In the genomic region with DNA sequence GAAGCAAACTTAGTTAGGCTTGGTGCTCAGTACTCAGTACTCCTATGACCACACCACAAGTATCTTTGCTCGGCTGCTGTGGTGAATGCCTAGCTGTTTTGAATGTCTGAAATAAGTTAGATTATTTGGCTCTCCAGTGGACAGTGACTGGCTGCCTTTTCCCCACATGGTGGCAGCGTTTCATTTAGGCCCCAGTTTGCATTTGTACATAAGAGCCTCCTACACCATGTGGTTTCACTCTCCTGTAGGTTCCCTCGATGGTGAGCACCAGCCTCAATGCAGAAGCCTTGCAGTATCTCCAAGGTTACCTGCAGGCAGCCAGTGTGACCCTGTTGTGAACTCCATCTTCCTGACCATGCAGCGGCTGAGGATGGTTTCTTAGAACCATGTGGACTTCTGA, we compare ENCODE assay signal across 9 mouse cellular contexts. TPM values are rescaled to one million over a fixed set of nuclear protein-coding genes. Genes with fewer than 3 reads are reported as not detected.
DNase-seq lines count a peak whose midpoint lies in the region; ATAC-seq lines count a peak whose summit lies in the region.
"Had no signal": no experiment of that assay in that cellular context is flagged by ENCODE, and none has a peak within 500 bp of the region (broad histone marks: within the 10 kb centered on the region; RNA-seq: fewer than 3 reads in every experiment).

No protein-coding gene starts in this region.

- no peaks in the 10 kb centered on the region for H3K27me3 ChIP-seq in forebrain, embryonic 14.5 days (replicated peaks; ENCODE audit: control insufficient read depth, insufficient read depth, low read length)
- H3K27me3 ChIP-seq in forebrain, embryonic 13.5 days = no peaks in the 10 kb centered on the region
- H3K27me3 ChIP-seq in midbrain, embryonic 10.5 days (ENCODE audit: low read depth, poor library complexity, severe bottlenecking) = no peaks in the 10 kb centered on the region
- H3K27me3 ChIP-seq in midbrain, embryonic 15.5 days (replicated peaks) = no peaks in the 10 kb centered on the region
- no peaks in the 10 kb centered on the region for H3K27me3 ChIP-seq in intestine, embryonic 15.5 days (replicated peaks)
- no peaks in the 10 kb centered on the region; the same call in 1 of the 2 replicates for H3K27me3 ChIP-seq in splenic B cell, adult 2 months (ENCODE audit: control insufficient read depth, insufficient read depth, low read length, poor library complexity, severe bottlenecking)
- H3K27me3 ChIP-seq: heart, embryonic 13.5 days had no signal

- H3K27ac ChIP-seq in forebrain, embryonic 14.5 days (ENCODE audit: low read depth, low read length) = no peak overlapping the region
- H3K27ac ChIP-seq in forebrain, embryonic 13.5 days = no peak overlapping the region
- no peak overlapping the region for H3K27ac ChIP-seq in midbrain, embryonic 10.5 days (replicated peaks)
- H3K27ac ChIP-seq in midbrain, embryonic 15.5 days = no peak overlapping the region
- no peak overlapping the region for H3K27ac ChIP-seq in intestine, embryonic 15.5 days
- H3K27ac ChIP-seq: heart, embryonic 13.5 days had no signal

- no peak for ATAC-seq in forebrain, embryonic 14.5 days
- no peak for ATAC-seq in forebrain, embryonic 13.5 days
- ATAC-seq in midbrain, embryonic 15.5 days (replicated peaks) = no peak
- ATAC-seq in intestine, embryonic 15.5 days = peak; percentile 49; the same call in 1 of the 2 replicates
- no peak for ATAC-seq in cerebellum, adult (ENCODE audit: insufficient number of reproducible peaks, low FRiP score, low TSS enrichment)

- no peak overlapping the region for H3K4me2 ChIP-seq in forebrain, embryonic 14.5 days (ENCODE audit: low read length)
- H3K4me2 ChIP-seq in forebrain, embryonic 13.5 days = no peak overlapping the region
- no peak overlapping the region for H3K4me2 ChIP-seq in midbrain, embryonic 15.5 days
- no peak overlapping the region for H3K4me2 ChIP-seq in intestine, embryonic 15.5 days (replicated peaks)
- H3K4me2 ChIP-seq: heart, embryonic 13.5 days had no signal

- H3K4me3 ChIP-seq in forebrain, embryonic 14.5 days (ENCODE audit: low read depth, low read length) = no peak overlapping the region
- H3K4me3 ChIP-seq in forebrain, embryonic 13.5 days = no peak overlapping the region
- H3K4me3 ChIP-seq in midbrain, embryonic 10.5 days = no peak overlapping the region
- H3K4me3 ChIP-seq in midbrain, embryonic 15.5 days = no peak overlapping the region
- H3K4me3 ChIP-seq in intestine, embryonic 15.5 days (replicated peaks) = no peak overlapping the region
- H3K4me3 ChIP-seq: heart, embryonic 13.5 days had no signal

- 61% methylated on average over 4 of the region's 4 CpGs for WGBS in forebrain, embryonic 14.5 days
- WGBS in forebrain, embryonic 13.5 days = 68% methylated on average over 4 of the region's 4 CpGs
- 83% methylated on average over 4 of the region's 4 CpGs for WGBS in midbrain, embryonic 10.5 days
- 71% methylated on average over 4 of the region's 4 CpGs for WGBS in midbrain, embryonic 15.5 days
- 54% methylated on average over 4 of the region's 4 CpGs for WGBS in intestine, embryonic 15.5 days

- H3K9me3 ChIP-seq in forebrain, embryonic 14.5 days (replicated peaks; ENCODE audit: control insufficient read depth, low read length) = no peaks in the 10 kb centered on the region
- H3K9me3 ChIP-seq in forebrain, embryonic 13.5 days (replicated peaks) = no peaks in the 10 kb centered on the region
- no peaks in the 10 kb centered on the region for H3K9me3 ChIP-seq in midbrain, embryonic 10.5 days (replicated peaks)
- H3K9me3 ChIP-seq in midbrain, embryonic 15.5 days = no peaks in the 10 kb centered on the region
- no peaks in the 10 kb centered on the region for H3K9me3 ChIP-seq in intestine, embryonic 15.5 days
- H3K9me3 ChIP-seq: heart, embryonic 13.5 days had no signal

- no peaks in the 10 kb centered on the region for H3K4me1 ChIP-seq in forebrain, embryonic 14.5 days (ENCODE audit: control insufficient read depth, insufficient read depth, low read length)
- no peaks in the 10 kb centered on the region for H3K4me1 ChIP-seq in forebrain, embryonic 13.5 days
- H3K4me1 ChIP-seq in midbrain, embryonic 10.5 days = no peaks in the 10 kb centered on the region
- H3K4me1 ChIP-seq in midbrain, embryonic 15.5 days = no peaks in the 10 kb centered on the region
- no peaks in the 10 kb centered on the region for H3K4me1 ChIP-seq in intestine, embryonic 15.5 days (replicated peaks)

- intact Hi-C loops in left cerebral cortex, postnatal 14 days (cut with DNase I) = no loop called here

- no peak overlapping the region for H3K9ac ChIP-seq in forebrain, embryonic 14.5 days (ENCODE audit: low read length)
- H3K9ac ChIP-seq in forebrain, embryonic 13.5 days = no peak overlapping the region
- no peak overlapping the region for H3K9ac ChIP-seq in midbrain, embryonic 15.5 days
- no peak overlapping the region for H3K9ac ChIP-seq in intestine, embryonic 15.5 days
- H3K9ac ChIP-seq: heart, embryonic 13.5 days had no signal

- peaks cover 94% of the 10 kb centered on the region for H3K36me3 ChIP-seq in forebrain, embryonic 14.5 days (ENCODE audit: control insufficient read depth, insufficient read depth, low read length)
- H3K36me3 ChIP-seq in forebrain, embryonic 13.5 days (ENCODE audit: poor library complexity, severe bottlenecking) = peaks cover 96% of the 10 kb centered on the region
- peaks cover 100% of the 10 kb centered on the region for H3K36me3 ChIP-seq in midbrain, embryonic 10.5 days
- H3K36me3 ChIP-seq in midbrain, embryonic 15.5 days (replicated peaks) = peaks cover 70% of the 10 kb centered on the region
- H3K36me3 ChIP-seq in intestine, embryonic 15.5 days = peaks cover 62% of the 10 kb centered on the region
- H3K36me3 ChIP-seq in splenic B cell, adult 2 months (ENCODE audit: control insufficient read depth, insufficient read depth, low read length, poor library complexity, severe bottlenecking) = peaks cover 38% of the 10 kb centered on the region

- DNase-seq in forebrain, embryonic 14.5 days (ENCODE audit: low spot score) = peak; percentile 37
- peak; percentile 25 for DNase-seq in midbrain, embryonic 10.5 days (ENCODE audit: low spot score)
- peak; percentile 50 for DNase-seq in splenic B cell, adult 2 months (ENCODE audit: low read depth, low spot score)
- DNase-seq in left cerebral cortex, postnatal 14 days (ENCODE audit: low spot score in 2 of 2) = no peak

RNA-seq across cellular contexts. Expression of a gene that starts 39.6 kb away (rescaled TPM):
- polyA plus RNA-seq in forebrain, embryonic 14.5 days (2014; fragmentation: Nextera tagmentation; extraction: Ambion mirVana) = 137 and 138 TPM in 2 replicates
- polyA plus RNA-seq in forebrain, embryonic 13.5 days (2015; fragmentation: Nextera tagmentation; extraction: Ambion mirVana) = 122 and 134 TPM in 2 replicates
- 207 and 219 TPM in 2 replicates for polyA plus RNA-seq in midbrain, embryonic 10.5 days (2016; fragmentation: Nextera tagmentation; extraction: Ambion mirVana)
- 95.3 and 99.4 TPM in 2 replicates for polyA plus RNA-seq in midbrain, embryonic 15.5 days (2015; fragmentation: Nextera tagmentation; extraction: Ambion mirVana)
- 92.2 and 107 TPM in 2 replicates for polyA plus RNA-seq in intestine, embryonic 15.5 days (2015; fragmentation: Nextera tagmentation; extraction: Ambion mirVana)
- total RNA-seq in left cerebral cortex, postnatal 14 days (2021) = 10 to 100 TPM; 61.6 to 63.4 TPM

RNA-seq across cellular contexts. Expression of a gene that starts 50.6 kb away (rescaled TPM):
- 81.7 and 102 TPM in 2 replicates for polyA plus RNA-seq in forebrain, embryonic 14.5 days (2014; fragmentation: Nextera tagmentation; extraction: Ambion mirVana)
- 107 and 111 TPM in 2 replicates for polyA plus RNA-seq in forebrain, embryonic 13.5 days (2015; fragmentation: Nextera tagmentation; extraction: Ambion mirVana)
- 88.6 and 104 TPM in 2 replicates for polyA plus RNA-seq in midbrain, embryonic 10.5 days (2016; fragmentation: Nextera tagmentation; extraction: Ambion mirVana)
- polyA plus RNA-seq in midbrain, embryonic 15.5 days (2015; fragmentation: Nextera tagmentation; extraction: Ambion mirVana) = 114 and 122 TPM in 2 replicates
- polyA plus RNA-seq in intestine, embryonic 15.5 days (2015; fragmentation: Nextera tagmentation; extraction: Ambion mirVana) = 62.8 and 70.5 TPM in 2 replicates
- total RNA-seq in left cerebral cortex, postnatal 14 days (2021) = 10 to 100 TPM; 63.1 to 68.6 TPM

Comparison
In these comparisons a context has a peak if more than half of its experiments do, and no peak if none do; other contexts are left out.
1. DNase-seq: peak in forebrain, embryonic 14.5 days (single experiment), midbrain, embryonic 10.5 days (single experiment) and splenic B cell, adult 2 months (single experiment); none in left cerebral cortex, postnatal 14 days (0 of 2).